Mouse (Mus musculus): Measurements from ENCODE around the gene Lingo3.

- no peak for TF ChIP-seq POLR2A (IDR thresholded peaks at IDR 0.05; ENCODE audit: low read depth, low read length)
- TF ChIP-seq CTCF (IDR thresholded peaks at IDR 0.05; ENCODE audit: extremely low read depth, insufficient read length, insufficient replicate concordance, low read depth, low read length), result no peak
Measured at GRCm38 (mm10) chr10:80793033-80793784, 50.6 kb downstream of the Lingo3 start.

Data from small intestine, adult 2 months (tissue).